Mouse (Mus musculus) G1E (cell line): ENCODE data around the gene Zp3. TPM values are rescaled to one million over a fixed set of nuclear protein-coding genes. Genes with fewer than 3 reads are reported as not detected.
A peak's percentile ranks its signal among the peaks of the same experiment; 100 is the strongest.

Experiments used
- ATAC-seq: 2 replicates; pipeline ENCODE4 v1.8.0; 2016; ENCODE audit warnings: mild to moderate bottlenecking; ENCODE audit not compliant: insufficient number of reproducible peaks, poor library complexity, low FRiP score, severe bottlenecking; ENCODE audit errors: extremely low read depth
- DNase-seq: peaks from one replicate; pipeline ENCODE4 v3.0.0; 2012; ENCODE audit warnings: low spot score
- H3K27me3 ChIP-seq: 2 replicates; pipeline ENCODE4 v1.6.1; 2012; ENCODE audit warnings: mild to moderate bottlenecking, low read length, inconsistent platforms; ENCODE audit not compliant: insufficient read depth
- H3K36me3 ChIP-seq: replicated peaks from 2 replicates; pipeline ENCODE3; 2012; ENCODE audit warnings: mild to moderate bottlenecking, inconsistent platforms
- H3K4me1 ChIP-seq: 2 replicates; pipeline ENCODE4 v1.6.1; 2012; ENCODE audit warnings: low read depth, low read length, inconsistent platforms, mixed read lengths; ENCODE audit not compliant: insufficient read depth
- H3K4me3 ChIP-seq: 2 replicates; pipeline ENCODE4 v1.5.1; 2012; ENCODE audit warnings: low read depth, mild to moderate bottlenecking, inconsistent platforms, low read length, moderate library complexity, mixed read lengths
- H3K9me3 ChIP-seq: replicated peaks from 2 replicates; pipeline ENCODE4 v1.6.1; 2012; ENCODE audit warnings: inconsistent platforms
- CTCF ChIP-seq: IDR thresholded peaks from 2 replicates; pipeline ENCODE4 v1.5.1; 2012; ENCODE audit warnings: low read depth, low read length, inconsistent platforms, mixed read lengths
- GATA1 ChIP-seq: IDR thresholded peaks from 2 replicates; pipeline ENCODE4 v1.6.1; 2012; ENCODE audit warnings: borderline replicate concordance, low read length, inconsistent platforms, mixed read lengths
- GATA2 ChIP-seq: IDR thresholded peaks from 2 replicates; pipeline ENCODE4 v1.6.1; 2012; ENCODE audit warnings: low read depth, low read length, inconsistent platforms, borderline replicate concordance
- POLR2AphosphoS5 ChIP-seq: IDR thresholded peaks from 2 replicates; pipeline ENCODE4 v1.6.1; 2012; ENCODE audit warnings: low read depth, low read length, inconsistent platforms; ENCODE audit not compliant: insufficient replicate concordance
- TAL1 ChIP-seq: conservative IDR thresholded peaks from 2 replicates; pipeline ENCODE4 v1.6.1; 2012; ENCODE audit warnings: low read depth, low read length, inconsistent platforms, mixed read lengths
- polyA plus RNA-seq: library from polyadenylated mRNA; stranded (reverse); fragments of >175 nt; gene quantifications from 2 replicates; pipeline ENCODE4 v1.2.3, GENCODE M21; 2012
- total RNA-seq, 2 experiments: library from RNA; stranded (forward) in 1 of 2; stranded (reverse) in 1 of 2; fragments of 200-1000 nt in 1 of 2; fragments of >200 nt in 1 of 2; fragmentation: Nextera tagmentation in 1 of 2; gene quantifications; 2 replicates each; pipeline ENCODE4 v1.2.3; 2014 to 2017

The Zp3 gene
- total and polyA plus RNA-seq, 3 experiments = not detected

GRCm38 (mm10) chr5:135959911-135960310, 20.0 kb upstream of the Zp3 start:
- no peaks in the 10 kb centered on the region for H3K9me3 ChIP-seq
- peaks cover 15% of the 10 kb centered on the region for H3K36me3 ChIP-seq
- H3K27me3 ChIP-seq = no peaks in the 10 kb centered on the region
- DNase-seq (no peak), ATAC-seq (no peak)
- TF ChIP-seq GATA1 (no peak), CTCF (no peak), TAL1 (no peak), POLR2AphosphoS5 (no peak), GATA2 (no peak)
- no peak overlapping the region for H3K4me3 ChIP-seq
- peaks cover 80% of the 10 kb centered on the region for H3K4me1 ChIP-seq

GRCm38 (mm10) chr5:135960909-135961635, 18.8 kb upstream of the Zp3 start:
- Histone ChIP-seq H3K27me3 (no peaks in the 10 kb centered on the region; the same call in 1 of the 2 replicates), H3K4me3 (peak overlapping the region; percentile 80; the same call in 1 of the 2 replicates), H3K4me1 (peaks cover 79% of the 10 kb centered on the region), H3K9me3 (no peaks in the 10 kb centered on the region), H3K36me3 (peaks cover 15% of the 10 kb centered on the region)
- ATAC-seq (no peak), DNase-seq (no peak)
- TF ChIP-seq TAL1 (no peak), GATA2 (no peak), POLR2AphosphoS5 (no peak), GATA1 (no peak), CTCF (no peak)

GRCm38 (mm10) chr5:135962125-135962491, 17.8 kb upstream of the Zp3 start:
- H3K27me3 ChIP-seq = no peaks in the 10 kb centered on the region; the same call in 1 of the 2 replicates
- TF ChIP-seq GATA2 (no peak), TAL1 (no peak), POLR2AphosphoS5 (no peak), GATA1 (no peak), CTCF (no peak)
- no peaks in the 10 kb centered on the region for H3K9me3 ChIP-seq
- DNase-seq (no peak), ATAC-seq (no peak)
- H3K4me1 ChIP-seq = peaks cover 69% of the 10 kb centered on the region
- H3K36me3 ChIP-seq = peaks cover 15% of the 10 kb centered on the region
- H3K4me3 ChIP-seq = peak overlapping the region; percentile 80

- TF ChIP-seq POLR2AphosphoS5 (no peak), GATA1 (no peak), GATA2 (no peak), TAL1 (no peak), CTCF (no peak)
- ATAC-seq (peak; percentile 85), DNase-seq (peak; percentile 95)
- peaks cover 68% of the 10 kb centered on the region for H3K4me1 ChIP-seq
- H3K36me3 ChIP-seq = peaks cover 15% of the 10 kb centered on the region
- H3K4me3 ChIP-seq = peak overlapping the region; percentile 80
- H3K27me3 ChIP-seq = no peaks in the 10 kb centered on the region; the same call in 1 of the 2 replicates
- H3K9me3 ChIP-seq = no peaks in the 10 kb centered on the region
These were observed 17.2 kb upstream of the Zp3 start for GRCm38 (mm10) chr5:135962492-135963279.

- Histone ChIP-seq H3K9me3 (no peaks in the 10 kb centered on the region), H3K27me3 (no peaks in the 10 kb centered on the region; the same call in 1 of the 2 replicates), H3K4me1 (peaks cover 67% of the 10 kb centered on the region), H3K36me3 (peaks cover 15% of the 10 kb centered on the region), H3K4me3 (peak overlapping the region; percentile 80)
- DNase-seq (no peak), ATAC-seq (no peak)
- TF ChIP-seq GATA1 (no peak), CTCF (no peak), GATA2 (no peak), TAL1 (no peak), POLR2AphosphoS5 (no peak)
These were observed 16.6 kb upstream of the Zp3 start for GRCm38 (mm10) chr5:135963280-135963627.

GRCm38 (mm10) chr5:135965501-135965930, 14.4 kb upstream of the Zp3 start:
- H3K4me1 ChIP-seq = peaks cover 46% of the 10 kb centered on the region
- no peak overlapping the region for H3K4me3 ChIP-seq
- peaks cover 9% of the 10 kb centered on the region for H3K36me3 ChIP-seq
- peaks cover 5% of the 10 kb centered on the region; the same call in 1 of the 2 replicates for H3K27me3 ChIP-seq
- no peak for ATAC-seq
- TF ChIP-seq TAL1 = no peak
- no peak for TF ChIP-seq GATA1
- TF ChIP-seq POLR2AphosphoS5 = no peak
- no peak for TF ChIP-seq CTCF
- no peaks in the 10 kb centered on the region for H3K9me3 ChIP-seq
- DNase-seq = no peak
